Comparison of ENCODE assay signal across 8 mouse cellular contexts in the genomic region with DNA sequence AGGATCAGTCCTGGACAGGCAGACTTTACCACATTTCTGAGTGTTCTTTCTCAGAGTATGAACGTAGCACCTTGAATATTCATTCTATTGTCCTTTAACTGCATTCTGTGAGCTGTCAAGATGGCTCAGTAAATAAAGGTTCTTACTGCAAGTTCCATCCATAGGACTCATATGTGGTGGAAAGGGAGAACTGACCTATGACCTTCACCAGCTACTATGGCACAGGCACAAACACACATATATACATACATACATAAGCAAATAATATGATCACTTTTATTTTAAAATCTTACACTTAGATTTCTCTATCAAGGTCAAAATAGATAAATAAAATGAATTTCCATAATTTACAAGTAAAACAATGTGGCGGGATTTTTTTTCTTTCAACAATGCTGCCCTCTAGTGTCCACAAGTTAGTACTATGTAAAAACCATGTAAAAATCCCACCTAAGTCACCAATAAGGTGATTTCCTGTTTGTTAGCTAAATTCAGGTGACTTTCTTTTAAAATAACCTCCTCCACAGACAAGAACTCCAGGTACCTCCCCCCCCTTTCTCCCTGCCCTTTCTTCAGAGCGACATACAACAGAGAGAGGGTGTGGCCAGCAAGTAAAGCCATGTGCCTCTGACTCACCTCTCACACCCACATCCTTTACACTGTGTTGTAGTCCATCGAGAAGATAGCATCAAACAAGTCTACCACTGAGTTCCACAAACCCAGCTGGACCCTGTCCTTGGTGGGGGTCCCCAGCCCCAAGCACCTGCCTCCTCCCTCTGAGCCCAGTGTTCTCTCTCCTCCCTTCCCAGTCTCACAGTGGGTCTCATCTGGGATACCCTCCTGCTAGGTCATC. TPM values are rescaled to one million over a fixed set of nuclear protein-coding genes. Genes with fewer than 3 reads are reported as not detected.
DNase-seq lines count a peak whose midpoint lies in the region; ATAC-seq and TF ChIP-seq lines count a peak whose summit lies in the region.

No protein-coding gene starts in this region.

- no peak for DNase-seq in left cerebral cortex, adult 2 months (ENCODE audit: extremely low spot score in 1 of 2, low spot score in 2 of 2)
- DNase-seq in left cerebral cortex, adult 9 months (ENCODE audit: low spot score in 2 of 2) = no peak
- DNase-seq in NIH3T3 (ENCODE audit: low read depth) = peak; percentile 66
- peak; percentile 24 for DNase-seq in forelimb bud, embryonic 11.5 days (ENCODE audit: low read depth, low spot score)
- no peak for DNase-seq in spleen, adult 18-20 months
- DNase-seq in layer of hippocampus, postnatal 25 days (ENCODE audit: extremely low spot score in 1 of 2, low spot score in 1 of 2) = no peak
- DNase-seq in spleen, postnatal 14 days (ENCODE audit: low spot score in 2 of 2) = no peak

- 50% methylated on average over 4 of the region's 4 CpGs for whole genome bisulfite sequencing in midbrain, embryonic 15.5 days

- no peaks in the 10 kb centered on the region for H3K27me3 ChIP-seq in midbrain, embryonic 15.5 days (replicated peaks)

- no peaks in the 10 kb centered on the region for H3K36me3 ChIP-seq in midbrain, embryonic 15.5 days (replicated peaks)

- peak; percentile 69 for ATAC-seq in midbrain, embryonic 15.5 days (replicated peaks)

- H3K9ac ChIP-seq in midbrain, embryonic 15.5 days = no peak overlapping the region

- intact Hi-C loops in left cerebral cortex, adult 2 months (cut with DNase I) = loop anchor here (2.0 to 5.0 kb wide), 2 partner anchors 368 to 455 kb away; no protein-coding TSS in a partner anchor

- no peak overlapping the region for H3K4me2 ChIP-seq in midbrain, embryonic 15.5 days

- no peak overlapping the region for H3K27ac ChIP-seq in left cerebral cortex, adult 2 months
- H3K27ac ChIP-seq in midbrain, embryonic 15.5 days = no peak overlapping the region

- H3K9me3 ChIP-seq in midbrain, embryonic 15.5 days = no peaks in the 10 kb centered on the region

- H3K4me3 ChIP-seq in left cerebral cortex, adult 2 months = no peak overlapping the region
- H3K4me3 ChIP-seq in midbrain, embryonic 15.5 days = no peak overlapping the region

- peak; percentile 78 for TF ChIP-seq CTCF in left cerebral cortex, adult 2 months (IDR thresholded peaks at IDR 0.05)

- H3K4me1 ChIP-seq in midbrain, embryonic 15.5 days = no peaks in the 10 kb centered on the region

RNA-seq across cellular contexts. Expression of a gene that starts 39.9 kb away (rescaled TPM):
- 10 to 100 TPM; 82.2 to 89.7 TPM for total RNA-seq in left cerebral cortex, adult 2 months (2021)
- polyA plus RNA-seq in midbrain, embryonic 15.5 days (2015; fragmentation: Nextera tagmentation; extraction: Ambion mirVana) = 153 and 154 TPM in 2 replicates
- total RNA-seq in layer of hippocampus, postnatal 25 days (2021) = 100 to 1,000 TPM in 1 of 2 experiments, 10 to 100 TPM in 1; 98.2 to 114 TPM

Comparison
In these comparisons a context has a peak if more than half of its experiments do, and no peak if none do; other contexts are left out.
1. DNase-seq: peak in NIH3T3 (single experiment) and forelimb bud, embryonic 11.5 days (single experiment); none in left cerebral cortex, adult 2 months (0 of 2), left cerebral cortex, adult 9 months (0 of 2), spleen, adult 18-20 months (0 of 2), layer of hippocampus, postnatal 25 days (0 of 2) and spleen, postnatal 14 days (0 of 2).